ENCODE assay signal across 8 mouse cellular contexts in genomic region chr13:55152621-55153415, GRCm38 (mm10). TPM values are rescaled to one million over a fixed set of nuclear protein-coding genes. Genes with fewer than 3 reads are reported as not detected.
DNase-seq lines count a peak whose midpoint lies in the region; ATAC-seq and TF ChIP-seq lines count a peak whose summit lies in the region.

TSS of gene Fgfr4 (plus strand) at chr13:55152640.

- H3K27ac ChIP-seq in heart, embryonic 10.5 days = peak within 1 kb of the TSS; percentile 63
- H3K27ac ChIP-seq in embryonic facial prominence, embryonic 10.5 days (replicated peaks) = 0 out of 2 replicates have a peak within 1 kb of the TSS, but pooled peaks have one; percentile 8
- H3K27ac ChIP-seq in hindbrain, embryonic 11.5 days (ENCODE audit: low read depth, low read length) = no peak within 1 kb of the TSS
- no peak within 1 kb of the TSS for H3K27ac ChIP-seq in limb, embryonic 14.5 days (replicated peaks; ENCODE audit: low read depth, low read length)

- H3K36me3 ChIP-seq in heart, embryonic 10.5 days = no peaks in the 10 kb centered on the region
- H3K36me3 ChIP-seq in embryonic facial prominence, embryonic 10.5 days (replicated peaks) = no peaks in the 10 kb centered on the region
- H3K36me3 ChIP-seq in hindbrain, embryonic 11.5 days (ENCODE audit: control insufficient read depth, insufficient read depth, low read length) = no peaks in the 10 kb centered on the region
- H3K36me3 ChIP-seq in limb, embryonic 14.5 days (ENCODE audit: control insufficient read depth, insufficient read depth, low read length) = no peaks in the 10 kb centered on the region

- no peaks in the 10 kb centered on the region for H3K9me3 ChIP-seq in heart, embryonic 10.5 days
- no peaks in the 10 kb centered on the region for H3K9me3 ChIP-seq in embryonic facial prominence, embryonic 10.5 days
- H3K9me3 ChIP-seq in hindbrain, embryonic 11.5 days (ENCODE audit: control insufficient read depth, low read length) = no peaks in the 10 kb centered on the region
- H3K9me3 ChIP-seq in limb, embryonic 14.5 days (ENCODE audit: control insufficient read depth, low read length) = no peaks in the 10 kb centered on the region

- peak within 1 kb of the TSS; percentile 61 for H3K4me3 ChIP-seq in heart, embryonic 10.5 days
- H3K4me3 ChIP-seq in embryonic facial prominence, embryonic 10.5 days = peak within 1 kb of the TSS; percentile 59
- H3K4me3 ChIP-seq in hindbrain, embryonic 11.5 days (ENCODE audit: low read depth, low read length) = peak within 1 kb of the TSS; percentile 53
- H3K4me3 ChIP-seq in limb, embryonic 14.5 days (replicated peaks; ENCODE audit: low read length) = peak within 1 kb of the TSS; percentile 62

- H3K9ac ChIP-seq in hindbrain, embryonic 11.5 days (ENCODE audit: low read depth, low read length) = peak within 1 kb of the TSS; percentile 56
- peak within 1 kb of the TSS; percentile 66 for H3K9ac ChIP-seq in limb, embryonic 14.5 days (ENCODE audit: low read depth, low read length, severe bottlenecking)

- under 1% methylated on average over 65 of the region's 68 CpGs for WGBS in heart, embryonic 10.5 days
- WGBS in embryonic facial prominence, embryonic 10.5 days = 1% methylated on average over 68 of the region's 68 CpGs
- WGBS in hindbrain, embryonic 11.5 days = 2% methylated on average over 66 of the region's 68 CpGs
- WGBS in limb, embryonic 14.5 days = 1% methylated on average over 54 of the region's 68 CpGs

- DNase-seq in heart, embryonic 10.5 days (ENCODE audit: low spot score) = no peak
- no peak for DNase-seq in heart, adult 9 months (ENCODE audit: low spot score in 2 of 2)
- DNase-seq in embryonic facial prominence, embryonic 10.5 days (ENCODE audit: low spot score) = peak; percentile 80
- DNase-seq in hindbrain, embryonic 11.5 days (ENCODE audit: low spot score) = peak; percentile 59
- DNase-seq in limb, embryonic 14.5 days (ENCODE audit: low spot score) = peak; percentile 52
- DNase-seq in neural tube, embryonic 10.5 days (ENCODE audit: extremely low spot score, low spot score) = peak; percentile 67
- DNase-seq in MN1 (ENCODE audit: low spot score) = no peak
- no peak for DNase-seq in cerebellum, postnatal 36 days

- peaks cover 56% of the 10 kb centered on the region for H3K27me3 ChIP-seq in heart, embryonic 10.5 days (ENCODE audit: insufficient read depth, poor library complexity, severe bottlenecking)
- H3K27me3 ChIP-seq in embryonic facial prominence, embryonic 10.5 days (replicated peaks; ENCODE audit: low read depth, poor library complexity, severe bottlenecking) = peaks cover 56% of the 10 kb centered on the region
- peaks cover 13% of the 10 kb centered on the region for H3K27me3 ChIP-seq in hindbrain, embryonic 11.5 days (ENCODE audit: control insufficient read depth, insufficient read depth, low read length)
- peaks cover 7% of the 10 kb centered on the region for H3K27me3 ChIP-seq in limb, embryonic 14.5 days (ENCODE audit: control insufficient read depth, insufficient read depth, low read length)

- H3K4me2 ChIP-seq in hindbrain, embryonic 11.5 days (replicated peaks; ENCODE audit: low read depth, low read length) = peak within 1 kb of the TSS; percentile 97
- H3K4me2 ChIP-seq in limb, embryonic 14.5 days (replicated peaks; ENCODE audit: low read depth, low read length, severe bottlenecking) = peak within 1 kb of the TSS; percentile 92

- H3K4me1 ChIP-seq in heart, embryonic 10.5 days = peaks cover 8% of the 10 kb centered on the region
- H3K4me1 ChIP-seq in embryonic facial prominence, embryonic 10.5 days = peaks cover 11% of the 10 kb centered on the region
- peaks cover 2% of the 10 kb centered on the region; the same call in 1 of the 2 replicates for H3K4me1 ChIP-seq in hindbrain, embryonic 11.5 days (replicated peaks; ENCODE audit: control insufficient read depth, insufficient read depth, low read length)
- no peaks in the 10 kb centered on the region; the same call in 1 of the 2 replicates for H3K4me1 ChIP-seq in limb, embryonic 14.5 days (ENCODE audit: control insufficient read depth, insufficient read depth, low read length)

- TF ChIP-seq POLR2A in limb, embryonic 14.5 days (IDR thresholded peaks at IDR 0.05; ENCODE audit: borderline replicate concordance, extremely low read depth, insufficient read depth, insufficient read length) = no peak

- ATAC-seq in hindbrain, embryonic 11.5 days (ENCODE audit: low FRiP score) = 0 out of 2 replicates have a peak, but pooled peaks have one; percentile 43
- peak; percentile 79 for ATAC-seq in limb, embryonic 14.5 days (ENCODE audit: low FRiP score, low read depth)

RNA-seq across cellular contexts. Expression of gene Fgfr4, which starts in this region (rescaled TPM):
- 0.46 and 3.5 TPM in 2 replicates for polyA plus RNA-seq in heart, embryonic 10.5 days (2016; fragmentation: Nextera tagmentation; extraction: Ambion mirVana)
- 0.46 and 0.49 TPM in 2 replicates for polyA plus RNA-seq in embryonic facial prominence, embryonic 10.5 days (2016; fragmentation: Nextera tagmentation; extraction: Ambion mirVana)
- polyA plus RNA-seq in hindbrain, embryonic 11.5 days (2014; fragmentation: Nextera tagmentation; extraction: Ambion mirVana) = 0.66 and 1.5 TPM in 2 replicates
- polyA plus RNA-seq in limb, embryonic 14.5 days (2012; rRNA removed) = 38.9 and 47.4 TPM in 2 replicates
- polyA plus RNA-seq in limb, embryonic 14.5 days (2014; fragmentation: Nextera tagmentation; extraction: Ambion mirVana) = 10.9 and 12.1 TPM in 2 replicates

Comparison
In these comparisons a context has a peak if more than half of its experiments do, and no peak if none do; other contexts are left out.
1. Peak in DNase-seq, H3K4me3 ChIP-seq and H3K27ac ChIP-seq in embryonic facial prominence, embryonic 10.5 days; RNA of the gene not detected or under 1 TPM.
2. DNase-seq: peak in hindbrain, embryonic 11.5 days (single experiment), limb, embryonic 14.5 days (single experiment) and neural tube, embryonic 10.5 days (single experiment); none in heart, embryonic 10.5 days (single experiment), heart, adult 9 months (0 of 2), MN1 (single experiment) and cerebellum, postnatal 36 days (0 of 2).
3. Peak in every context shown above with its lines, with median percentiles within 50 percentile points of each other: H3K4me3 ChIP-seq.